Mouse (Mus musculus) liver, embryonic 12.5 days (tissue): Measurements from ENCODE around the gene Adamts17. TPM values are rescaled to one million over a fixed set of nuclear protein-coding genes. Genes with fewer than 3 reads are reported as not detected.

ENCODE experiments used
- ATAC-seq: fragments of 200-750 bp; cut with Nextera tagmentation; 2 replicates; pipeline ENCODE4 v1.8.0; 2017; ENCODE audit warnings: moderate number of reproducible peaks, mild to moderate bottlenecking, moderate library complexity
- H3K27ac ChIP-seq: fragments of 300-500 bp; sonication (generic); 2 replicates; pipeline ENCODE4 v1.5.1; 2016; ENCODE audit warnings: mild to moderate bottlenecking
- H3K27me3 ChIP-seq: fragments of 300-500 bp; sonication (generic); replicated peaks from 2 replicates; pipeline ENCODE4 v1.6.1; 2016; ENCODE audit warnings: mild to moderate bottlenecking, moderate library complexity
- H3K36me3 ChIP-seq: fragments of 300-500 bp; sonication (generic); 2 replicates; pipeline ENCODE4 v1.6.1; 2016; ENCODE audit warnings: mild to moderate bottlenecking, moderate library complexity
- H3K4me1 ChIP-seq: fragments of 300-500 bp; sonication (generic); 2 replicates; pipeline ENCODE4 v1.6.1; 2016
- H3K4me2 ChIP-seq: fragments of 300-500 bp; sonication (generic); 2 replicates; pipeline ENCODE4 v1.6.1; 2016; ENCODE audit warnings: mild to moderate bottlenecking, moderate library complexity
- H3K4me3 ChIP-seq: fragments of 300-500 bp; sonication (generic); 2 replicates; pipeline ENCODE4 v1.5.1; 2016; ENCODE audit warnings: mild to moderate bottlenecking, moderate library complexity
- H3K9ac ChIP-seq: fragments of 300-500 bp; sonication (generic); 2 replicates; pipeline ENCODE4 v1.6.1; 2016; ENCODE audit warnings: mild to moderate bottlenecking, moderate library complexity
- H3K9me3 ChIP-seq: fragments of 300-500 bp; sonication (generic); replicated peaks from 2 replicates; pipeline ENCODE4 v1.6.1; 2016; ENCODE audit warnings: mild to moderate bottlenecking, moderate library complexity
- WGBS: fragments of 180-500 bp; shearing (Covaris S2); methylation state at CpG from one replicate; pipeline ENCODE4 v1.1.7; 2016; ENCODE audit not compliant: insufficient replicate concordance; 5-methylcytosine and 5-hydroxymethylcytosine counted together
- polyA plus RNA-seq: library from polyadenylated mRNA; unstranded; fragments of >200 nt; fragmentation: Nextera tagmentation; extraction: Ambion mirVana; gene quantifications from 2 replicates; pipeline ENCODE4 v1.2.1, GENCODE M21; 2016

The Adamts17 gene
- polyA plus RNA-seq, 1 experiment from 2014 or later: 1.0 TPM

GRCm38 (mm10) chr7:66982084-66982483, 142.5 kb downstream of the Adamts17 start:
- H3K9ac ChIP-seq: no peak overlapping the region
- ATAC-seq: no peak
- no peaks in the 10 kb centered on the region for H3K36me3 ChIP-seq
- WGBS: 46% methylated on average over 5 of the region's 5 CpGs
- no peak overlapping the region for H3K27ac ChIP-seq
- no peaks in the 10 kb centered on the region; the same call in 1 of the 2 replicates for H3K4me1 ChIP-seq
- no peak overlapping the region for H3K4me2 ChIP-seq
- H3K27me3 ChIP-seq: no peaks in the 10 kb centered on the region
- no peaks in the 10 kb centered on the region for H3K9me3 ChIP-seq
- no peak overlapping the region for H3K4me3 ChIP-seq

DNA sequence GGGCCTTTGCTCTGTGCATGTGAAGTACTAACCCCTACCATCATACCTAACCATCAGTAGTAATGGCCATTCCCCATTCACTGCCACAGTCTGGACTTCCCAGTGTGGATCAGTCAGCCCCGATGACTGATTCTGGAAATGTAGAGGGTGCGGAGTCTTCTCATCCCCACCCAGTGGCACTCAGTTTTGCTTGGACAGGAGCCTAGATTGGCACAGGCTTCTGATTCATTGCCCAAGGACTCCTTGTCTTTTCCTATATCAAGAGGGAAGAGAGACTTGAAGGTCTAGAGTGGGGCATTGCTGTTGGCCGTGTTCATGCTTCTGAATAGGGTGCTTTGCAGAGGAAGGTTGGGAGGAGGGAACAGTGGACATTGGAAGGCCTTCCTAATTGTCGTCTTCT, 148.1 kb downstream of the Adamts17 start:
- 81% methylated on average over 4 of the region's 4 CpGs for WGBS
- no peak for ATAC-seq
- no peak overlapping the region for H3K4me3 ChIP-seq

GRCm38 (mm10) chr7:66988441-66988840, 148.9 kb downstream of the Adamts17 start:
- H3K27ac ChIP-seq: no peak overlapping the region
- no peaks in the 10 kb centered on the region for H3K36me3 ChIP-seq
- H3K9me3 ChIP-seq: 0 out of 2 replicates have a peak, but pooled peaks cover 5% of the 10 kb centered on the region
- no peak overlapping the region for H3K4me2 ChIP-seq
- WGBS: 67% methylated on average over 3 of the region's 3 CpGs
- H3K4me3 ChIP-seq: no peak overlapping the region
- no peak overlapping the region for H3K9ac ChIP-seq
- ATAC-seq: no peak
- no peaks in the 10 kb centered on the region for H3K4me1 ChIP-seq
- no peaks in the 10 kb centered on the region for H3K27me3 ChIP-seq

More for the DNA sequence above, 148.1 kb downstream of the Adamts17 start:
- Histone ChIP-seq H3K36me3 (no peaks in the 10 kb centered on the region), H3K27me3 (no peaks in the 10 kb centered on the region), H3K9me3 (0 out of 2 replicates have a peak, but pooled peaks cover 5% of the 10 kb centered on the region), H3K27ac (no peak overlapping the region), H3K4me1 (no peaks in the 10 kb centered on the region), H3K4me2 (no peak overlapping the region), H3K9ac (no peak overlapping the region)

- no peak for ATAC-seq
- Histone ChIP-seq H3K27ac (no peak overlapping the region), H3K36me3 (no peaks in the 10 kb centered on the region), H3K4me3 (no peak overlapping the region), H3K4me2 (no peak overlapping the region), H3K27me3 (no peaks in the 10 kb centered on the region), H3K9ac (no peak overlapping the region), H3K9me3 (0 out of 2 replicates have a peak, but pooled peaks cover 5% of the 10 kb centered on the region), H3K4me1 (no peaks in the 10 kb centered on the region)
- WGBS: 66% methylated on average over 3 of the region's 3 CpGs
Observed at GRCm38 (mm10) chr7:66989357-66990045, 150.0 kb downstream of the Adamts17 start.

- Histone ChIP-seq H3K36me3 (no peaks in the 10 kb centered on the region), H3K9ac (no peak overlapping the region), H3K27me3 (no peaks in the 10 kb centered on the region), H3K27ac (no peak overlapping the region), H3K4me1 (no peaks in the 10 kb centered on the region), H3K9me3 (no peaks in the 10 kb centered on the region), H3K4me3 (no peak overlapping the region), H3K4me2 (no peak overlapping the region)
- WGBS: 64% methylated on average over 6 of the region's 6 CpGs
- ATAC-seq: no peak
Observed at GRCm38 (mm10) chr7:66998821-66999220, 159.3 kb downstream of the Adamts17 start.

DNA sequence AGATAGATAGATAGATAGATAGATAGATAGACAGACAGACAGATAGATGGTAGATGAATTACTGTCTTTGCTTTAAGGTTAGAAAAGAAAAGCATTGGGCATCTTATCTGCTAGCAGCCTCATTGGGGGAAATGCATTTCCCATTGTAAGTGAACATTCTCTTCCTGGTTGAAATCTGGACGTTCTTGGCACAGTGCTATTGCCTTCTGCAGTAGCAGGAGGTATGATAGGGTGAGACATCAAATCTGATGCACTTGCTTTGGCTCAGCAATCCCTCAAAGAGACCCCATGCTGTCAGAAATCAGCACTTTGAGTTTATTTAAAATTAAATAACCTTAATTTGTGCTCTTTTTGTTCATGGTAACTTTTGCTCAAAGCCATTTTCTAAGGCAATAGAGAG, 164.1 kb downstream of the Adamts17 start:
- H3K27ac ChIP-seq: no peak overlapping the region
- H3K9me3 ChIP-seq: no peaks in the 10 kb centered on the region
- H3K4me1 ChIP-seq: no peaks in the 10 kb centered on the region
- no peak overlapping the region for H3K9ac ChIP-seq
- no peak overlapping the region for H3K4me2 ChIP-seq
- WGBS: 24% methylated on average over 1 of the region's 1 CpGs
- H3K4me3 ChIP-seq: no peak overlapping the region
- ATAC-seq: no peak
- H3K36me3 ChIP-seq: no peaks in the 10 kb centered on the region
- no peaks in the 10 kb centered on the region for H3K27me3 ChIP-seq

DNA sequence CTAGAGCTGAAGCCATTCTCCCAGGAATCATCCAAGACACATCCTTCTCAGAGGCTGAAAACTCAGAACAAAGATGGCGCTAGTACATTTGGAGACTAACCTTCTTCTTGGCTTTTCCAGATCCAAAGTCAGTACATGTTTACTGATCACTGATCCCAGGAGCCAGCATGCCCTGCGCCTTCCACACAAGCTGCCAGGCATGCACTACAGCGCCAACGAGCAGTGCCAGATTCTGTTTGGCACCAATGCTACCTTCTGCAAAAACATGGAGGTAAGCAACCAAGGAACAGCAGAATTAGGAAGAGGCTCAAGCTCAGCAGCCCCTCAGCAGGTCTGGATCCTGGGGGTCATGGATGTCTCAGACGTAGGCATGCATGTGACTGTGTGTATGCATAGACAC, 164.7 kb downstream of the Adamts17 start:
- no peak overlapping the region for H3K9ac ChIP-seq
- no peaks in the 10 kb centered on the region for H3K27me3 ChIP-seq
- no peak for ATAC-seq
- H3K4me2 ChIP-seq: no peak overlapping the region
- H3K9me3 ChIP-seq: no peaks in the 10 kb centered on the region
- H3K36me3 ChIP-seq: no peaks in the 10 kb centered on the region
- H3K27ac ChIP-seq: no peak overlapping the region
- WGBS: 79% methylated on average over 5 of the region's 5 CpGs
- no peaks in the 10 kb centered on the region for H3K4me1 ChIP-seq
- no peak overlapping the region for H3K4me3 ChIP-seq

GRCm38 (mm10) chr7:67009841-67010240, 170.3 kb downstream of the Adamts17 start:
- 75% methylated on average over 5 of the region's 5 CpGs for WGBS
- no peaks in the 10 kb centered on the region for H3K9me3 ChIP-seq
- no peak overlapping the region for H3K4me2 ChIP-seq
- peaks cover 16% of the 10 kb centered on the region for H3K4me1 ChIP-seq
- no peaks in the 10 kb centered on the region for H3K27me3 ChIP-seq
- H3K27ac ChIP-seq: no peak overlapping the region
- H3K9ac ChIP-seq: no peak overlapping the region
- no peaks in the 10 kb centered on the region for H3K36me3 ChIP-seq
- H3K4me3 ChIP-seq: no peak overlapping the region
- no peak for ATAC-seq

GRCm38 (mm10) chr7:67012011-67012751, 172.6 kb downstream of the Adamts17 start:
- H3K27me3 ChIP-seq: no peaks in the 10 kb centered on the region
- WGBS: 53% methylated on average over 12 of the region's 12 CpGs

GRCm38 (mm10) chr7:67013211-67013895, 173.8 kb downstream of the Adamts17 start:
- 59% methylated on average over 12 of the region's 12 CpGs for WGBS
- no peaks in the 10 kb centered on the region for H3K36me3 ChIP-seq
- peaks cover 19% of the 10 kb centered on the region for H3K4me1 ChIP-seq
- no peak overlapping the region for H3K4me2 ChIP-seq
- H3K27me3 ChIP-seq: no peaks in the 10 kb centered on the region
- H3K27ac ChIP-seq: no peak overlapping the region
- no peak overlapping the region for H3K9ac ChIP-seq
- ATAC-seq: no peak
- no peaks in the 10 kb centered on the region for H3K9me3 ChIP-seq
- H3K4me3 ChIP-seq: no peak overlapping the region

More at GRCm38 (mm10) chr7:67012011-67012751, 172.6 kb downstream of the Adamts17 start:
- no peak overlapping the region for H3K4me3 ChIP-seq
- H3K9ac ChIP-seq: no peak overlapping the region
- no peak for ATAC-seq
- no peak overlapping the region for H3K27ac ChIP-seq
- no peak overlapping the region for H3K4me2 ChIP-seq
- no peaks in the 10 kb centered on the region for H3K9me3 ChIP-seq
- no peaks in the 10 kb centered on the region for H3K36me3 ChIP-seq
- H3K4me1 ChIP-seq: peaks cover 19% of the 10 kb centered on the region

DNA sequence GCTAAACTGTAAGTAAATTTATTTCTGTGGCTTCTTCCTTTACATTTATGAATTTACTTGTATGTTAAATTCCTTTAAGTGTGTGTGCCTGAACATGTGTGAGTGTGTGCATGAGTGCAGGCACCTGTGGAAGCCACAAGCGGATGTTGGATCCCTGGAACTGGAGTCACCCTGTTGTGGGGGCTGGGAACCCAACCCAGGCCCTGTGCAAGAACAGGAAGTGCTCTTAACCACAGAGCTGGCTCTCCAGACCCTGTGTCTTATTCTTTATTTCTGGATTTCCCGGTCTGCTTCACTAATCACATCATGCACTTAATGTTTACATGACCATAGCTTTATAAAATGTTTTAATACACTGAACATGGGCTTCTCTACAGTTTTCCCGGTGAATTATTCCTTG, 180.4 kb downstream of the Adamts17 start:
- WGBS: 42% methylated on average over 3 of the region's 3 CpGs
- Histone ChIP-seq H3K27ac (no peak overlapping the region), H3K4me2 (no peak overlapping the region), H3K4me1 (0 out of 2 replicates have a peak, but pooled peaks cover 2% of the 10 kb centered on the region), H3K36me3 (no peaks in the 10 kb centered on the region), H3K27me3 (no peaks in the 10 kb centered on the region), H3K9me3 (no peaks in the 10 kb centered on the region), H3K9ac (no peak overlapping the region), H3K4me3 (no peak overlapping the region)
- ATAC-seq: no peak
